Mouse (Mus musculus): ENCODE results near the gene Scmh1. TPM values are rescaled to one million over a fixed set of nuclear protein-coding genes. Genes with fewer than 3 reads are reported as not detected.

Scmh1 gene
- polyA plus RNA-seq, 1 experiment from 2014 or later, result 35.6 TPM

DNA sequence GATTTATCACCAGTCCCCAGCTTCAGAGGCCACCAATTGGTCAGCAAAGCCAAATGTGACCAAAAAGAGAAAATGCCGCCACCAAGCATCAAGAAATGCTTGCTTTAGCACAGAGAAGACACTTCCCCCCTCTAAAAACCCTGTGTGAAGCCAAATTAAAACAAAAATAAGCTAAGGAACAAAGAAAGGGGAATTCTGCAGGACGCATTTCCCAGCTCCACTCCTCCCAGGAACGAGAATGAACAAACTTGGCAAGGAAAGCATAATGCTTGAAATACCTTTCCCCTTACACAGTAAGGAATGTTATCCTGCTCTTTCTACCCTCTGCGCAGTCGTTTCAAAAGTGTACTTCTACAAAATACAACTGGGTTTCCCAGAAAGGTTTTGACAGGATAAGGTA lies 162.9 kb downstream of the Scmh1 start:
- ATAC-seq (ENCODE audit: low FRiP score, low TSS enrichment) (no peak), DNase-seq (ENCODE audit: low spot score) (no peak)
- WGBS, result 11% methylated on average over 5 of the region's 5 CpGs
- Histone ChIP-seq H3K27ac (replicated peaks) (peak overlapping the region; percentile 37), H3K9me3 (ENCODE audit: control insufficient read depth, low read length) (no peaks in the 10 kb centered on the region), H3K4me1 (replicated peaks; ENCODE audit: control insufficient read depth, insufficient read depth) (peaks cover 7% of the 10 kb centered on the region; the same call in 1 of the 2 replicates), H3K27me3 (ENCODE audit: control insufficient read depth, insufficient read depth, low read length) (no peaks in the 10 kb centered on the region), H3K36me3 (ENCODE audit: control insufficient read depth, insufficient read depth, low read length) (0 out of 2 replicates have a peak, but pooled peaks cover 7% of the 10 kb centered on the region), H3K4me3 (ENCODE audit: low read depth, low read length) (no peak overlapping the region; the same call in 1 of the 2 replicates), H3K9ac (ENCODE audit: low read length) (0 out of 2 replicates have a peak overlapping the region, but pooled peaks have one; percentile 1), H3K4me2 (replicated peaks; ENCODE audit: low read depth) (peak overlapping the region; percentile 93)
- TF ChIP-seq CTCF (IDR thresholded peaks at IDR 0.05; ENCODE audit: low read depth) (no peak), EP300 (optimal IDR thresholded peaks at IDR 0.05) (no peak)

- Histone ChIP-seq H3K27ac (replicated peaks) (no peak overlapping the region), H3K4me2 (replicated peaks; ENCODE audit: low read depth) (peak overlapping the region; percentile 93), H3K9me3 (ENCODE audit: control insufficient read depth, low read length) (no peaks in the 10 kb centered on the region), H3K9ac (ENCODE audit: low read length) (peak overlapping the region; percentile 83), H3K4me1 (replicated peaks; ENCODE audit: control insufficient read depth, insufficient read depth) (peaks cover 7% of the 10 kb centered on the region; the same call in 1 of the 2 replicates), H3K27me3 (ENCODE audit: control insufficient read depth, insufficient read depth, low read length) (no peaks in the 10 kb centered on the region), H3K36me3 (ENCODE audit: control insufficient read depth, insufficient read depth, low read length) (0 out of 2 replicates have a peak, but pooled peaks cover 4% of the 10 kb centered on the region), H3K4me3 (ENCODE audit: low read depth, low read length) (peak overlapping the region; percentile 68)
- DNase-seq (ENCODE audit: low spot score), result no peak
- WGBS, result 5% methylated on average over 4 of the region's 4 CpGs
- no peak for ATAC-seq (ENCODE audit: low FRiP score, low TSS enrichment)
- TF ChIP-seq CTCF (IDR thresholded peaks at IDR 0.05; ENCODE audit: low read depth), result no peak
- no peak for TF ChIP-seq EP300 (optimal IDR thresholded peaks at IDR 0.05)
Observed at GRCm38 (mm10) chr4:120569025-120569424, 163.9 kb downstream of the Scmh1 start.

DNA sequence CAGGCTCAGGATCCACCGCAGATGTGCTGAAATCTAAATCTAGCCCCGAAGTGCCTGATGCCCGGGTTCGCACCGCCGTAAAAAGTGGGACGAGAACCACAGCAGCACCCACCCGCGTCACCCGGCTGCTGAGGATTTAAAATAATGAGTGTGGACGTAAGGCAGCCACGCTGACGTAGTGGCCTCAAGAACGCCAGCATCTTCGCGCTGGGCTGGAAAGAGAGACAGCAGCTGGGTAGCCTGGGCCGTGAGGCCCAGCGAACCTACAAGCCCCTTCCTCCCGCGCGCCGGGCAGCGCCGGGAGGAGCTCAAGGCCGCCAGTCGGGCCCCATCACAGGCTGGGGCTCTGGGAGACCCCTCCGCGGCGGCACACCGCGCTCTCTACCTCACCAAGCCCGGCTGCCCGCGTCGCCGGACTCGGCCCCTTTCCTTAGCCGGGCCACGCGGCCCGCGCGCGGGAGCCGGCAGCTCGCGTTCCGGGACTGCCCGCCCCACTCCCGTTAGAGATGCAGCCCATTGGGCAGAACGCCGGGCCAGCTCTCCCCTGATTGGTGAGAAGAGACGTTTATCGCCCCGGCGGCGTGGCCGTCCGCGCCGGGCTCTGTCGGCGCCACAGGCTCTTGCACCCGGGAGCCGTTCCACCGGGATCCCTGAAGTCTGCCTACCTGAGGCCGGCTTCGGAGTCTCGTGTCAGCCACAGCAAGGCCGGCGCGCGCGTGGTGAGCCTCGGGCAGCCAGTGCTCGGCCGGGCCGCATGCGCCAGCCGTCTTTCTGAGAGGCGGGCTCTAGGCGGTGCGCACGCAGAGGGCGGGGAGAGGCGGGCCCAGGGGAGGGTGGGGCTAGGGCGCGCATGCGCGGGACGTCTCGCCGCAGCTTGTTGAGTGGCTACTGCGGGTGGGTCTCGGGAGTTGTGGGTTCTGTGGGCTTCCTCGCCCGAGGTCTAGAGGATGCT lies 164.7 kb downstream of the Scmh1 start, which contains the start of gene Ctps:
Gene Ctps, minus strand, starts transcription at position 791 of the 952 bp plus-strand sequence.
- peak; percentile 97 for DNase-seq (ENCODE audit: low spot score)
- under 1% methylated on average over 93 of the region's 97 CpGs for WGBS
- TF ChIP-seq CTCF (IDR thresholded peaks at IDR 0.05; ENCODE audit: low read depth), result no peak
- TF ChIP-seq EP300 (optimal IDR thresholded peaks at IDR 0.05), result no peak
- H3K27me3 ChIP-seq (ENCODE audit: control insufficient read depth, insufficient read depth, low read length), result no peaks in the 10 kb centered on the region
- peak within 1 kb of the TSS; percentile 95 for H3K27ac ChIP-seq (replicated peaks)
- H3K9ac ChIP-seq (ENCODE audit: low read length), result peak within 1 kb of the TSS; percentile 83
- H3K4me3 ChIP-seq (ENCODE audit: low read depth, low read length), result peak within 1 kb of the TSS; percentile 68
- ATAC-seq (ENCODE audit: low FRiP score, low TSS enrichment), result peak; percentile 96
- peaks cover 7% of the 10 kb centered on the region; the same call in 1 of the 2 replicates for H3K4me1 ChIP-seq (replicated peaks; ENCODE audit: control insufficient read depth, insufficient read depth)
- H3K9me3 ChIP-seq (ENCODE audit: control insufficient read depth, low read length), result no peaks in the 10 kb centered on the region
- H3K4me2 ChIP-seq (replicated peaks; ENCODE audit: low read depth), result peak within 1 kb of the TSS; percentile 93
- H3K36me3 ChIP-seq (ENCODE audit: control insufficient read depth, insufficient read depth, low read length), result 0 out of 2 replicates have a peak, but pooled peaks cover 1% of the 10 kb centered on the region

DNA sequence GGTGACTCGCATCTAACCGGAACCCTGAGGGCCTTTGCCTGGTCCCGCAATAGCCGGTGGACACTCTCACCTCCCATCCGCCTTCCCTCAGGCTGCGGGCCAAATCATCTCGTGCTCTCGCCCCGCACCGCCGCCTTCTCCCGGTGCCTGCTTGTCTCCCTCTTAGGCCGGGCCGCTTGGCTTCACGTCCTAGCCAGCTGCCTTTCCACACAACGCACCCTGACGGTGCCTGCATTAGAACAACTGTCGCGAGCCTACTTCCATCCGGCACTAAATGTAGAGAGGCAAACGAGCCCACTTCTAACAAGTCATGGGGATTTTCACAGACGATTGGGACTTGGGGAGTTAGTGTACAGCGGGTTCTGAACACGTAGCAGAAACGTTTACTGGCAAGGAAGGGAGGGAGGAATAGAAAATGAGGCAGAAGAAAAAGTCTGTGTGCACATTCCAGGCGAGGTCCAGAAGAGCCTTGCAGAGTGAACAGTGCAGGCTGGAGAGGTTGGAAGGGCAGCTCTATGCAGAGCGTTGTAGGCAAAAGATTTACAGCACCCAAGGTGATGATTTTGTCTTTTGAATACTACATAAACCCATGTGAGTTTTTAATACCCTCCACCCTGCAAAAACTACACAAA lies 165.5 kb downstream of the Scmh1 start:
- peak overlapping the region; percentile 83 for H3K9ac ChIP-seq (ENCODE audit: low read length)
- TF ChIP-seq CTCF (IDR thresholded peaks at IDR 0.05; ENCODE audit: low read depth), result no peak
- TF ChIP-seq EP300 (optimal IDR thresholded peaks at IDR 0.05), result no peak
- no peaks in the 10 kb centered on the region for H3K36me3 ChIP-seq (ENCODE audit: control insufficient read depth, insufficient read depth, low read length)
- H3K4me1 ChIP-seq (replicated peaks; ENCODE audit: control insufficient read depth, insufficient read depth), result peaks cover 7% of the 10 kb centered on the region; the same call in 1 of the 2 replicates
- no peaks in the 10 kb centered on the region for H3K9me3 ChIP-seq (ENCODE audit: control insufficient read depth, low read length)
- 2% methylated on average over 27 of the region's 27 CpGs for WGBS
- peak overlapping the region; percentile 93 for H3K4me2 ChIP-seq (replicated peaks; ENCODE audit: low read depth)
- peak overlapping the region; percentile 68 for H3K4me3 ChIP-seq (ENCODE audit: low read depth, low read length)
- DNase-seq (ENCODE audit: low spot score), result no peak
- peak; percentile 51 for ATAC-seq (ENCODE audit: low FRiP score, low TSS enrichment)
- H3K27ac ChIP-seq (replicated peaks), result peak overlapping the region; percentile 95
- no peaks in the 10 kb centered on the region for H3K27me3 ChIP-seq (ENCODE audit: control insufficient read depth, insufficient read depth, low read length)

GRCm38 (mm10) chr4:120571070-120571464 lies 166.0 kb downstream of the Scmh1 start:
- no peaks in the 10 kb centered on the region for H3K36me3 ChIP-seq (ENCODE audit: control insufficient read depth, insufficient read depth, low read length)
- TF ChIP-seq CTCF (IDR thresholded peaks at IDR 0.05; ENCODE audit: low read depth) (no peak), EP300 (optimal IDR thresholded peaks at IDR 0.05) (no peak)
- no peak for ATAC-seq (ENCODE audit: low FRiP score, low TSS enrichment)
- H3K9me3 ChIP-seq (ENCODE audit: control insufficient read depth, low read length), result no peaks in the 10 kb centered on the region
- DNase-seq (ENCODE audit: low spot score), result no peak
- peak overlapping the region; percentile 93 for H3K4me2 ChIP-seq (replicated peaks; ENCODE audit: low read depth)
- H3K4me1 ChIP-seq (replicated peaks; ENCODE audit: control insufficient read depth, insufficient read depth), result peaks cover 7% of the 10 kb centered on the region; the same call in 1 of the 2 replicates
- H3K27ac ChIP-seq (replicated peaks), result peak overlapping the region; percentile 95
- H3K4me3 ChIP-seq (ENCODE audit: low read depth, low read length), result no peak overlapping the region
- no peak overlapping the region for H3K9ac ChIP-seq (ENCODE audit: low read length)
- WGBS, result 57% methylated on average over 3 of the region's 3 CpGs
- no peaks in the 10 kb centered on the region for H3K27me3 ChIP-seq (ENCODE audit: control insufficient read depth, insufficient read depth, low read length)
